Mouse (Mus musculus): ENCODE measurements around the gene Magea3. TPM values are rescaled to one million over a fixed set of nuclear protein-coding genes. Genes with fewer than 3 reads are reported as not detected.
"Not testable (repeated sequence)": the region's sequence is repeated elsewhere in the genome, so short reads cannot be mapped to it uniquely, and the experiment has no call there.

Magea3 gene
- not detected in 2 replicates for polyA plus RNA-seq (2016; fragmentation: Nextera tagmentation; extraction: Ambion mirVana)

DNA sequence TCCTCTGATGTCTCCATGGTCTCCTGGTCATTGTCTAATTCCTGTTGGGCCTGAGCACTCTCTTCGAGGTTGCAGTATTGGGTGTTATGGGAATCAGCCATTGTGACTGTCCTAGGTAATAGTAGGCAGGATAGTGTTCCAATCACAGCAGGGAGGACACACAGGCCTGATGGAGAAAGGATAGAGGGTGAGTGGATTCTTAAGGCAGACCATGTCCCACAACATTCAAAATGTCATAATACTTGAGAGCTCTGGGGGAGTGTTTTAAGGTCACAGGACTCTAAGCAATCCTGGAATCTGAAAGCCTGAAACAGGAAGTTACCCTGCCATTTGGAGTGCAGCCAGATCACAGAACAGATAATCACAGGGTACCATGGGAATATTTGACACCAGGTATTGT, at the start of gene Magea3:
Gene Magea3, minus strand, starts transcription at position 101 of the 400 bp plus-strand sequence.
- 80% methylated on average over 1 of the region's 1 CpGs for WGBS
- not testable (repeated sequence) for H3K27ac ChIP-seq; H3K9me3 ChIP-seq; H3K4me1 ChIP-seq (replicated peaks); DNase-seq (ENCODE audit: low spot score); H3K4me3 ChIP-seq; H3K36me3 ChIP-seq; H3K27me3 ChIP-seq (ENCODE audit: insufficient read depth, poor library complexity, severe bottlenecking)

GRCm38 (mm10) chrX:154995750-154996149, 46.4 kb upstream of the Magea3 start, which contains the start of gene Magea8:
Gene Magea8, minus strand, starts transcription at chrX:154995850.
- H3K9me3 ChIP-seq; H3K27me3 ChIP-seq (ENCODE audit: insufficient read depth, poor library complexity, severe bottlenecking); DNase-seq (ENCODE audit: low spot score); H3K36me3 ChIP-seq; H3K4me1 ChIP-seq (replicated peaks); H3K4me3 ChIP-seq; H3K27ac ChIP-seq: not testable (repeated sequence)
- 89% methylated on average over 11 of the region's 11 CpGs for WGBS

GRCm38 (mm10) chrX:154935887-154936286, 13.4 kb downstream of the Magea3 start, which contains the start of gene Magea6:
Gene Magea6, minus strand, starts transcription at chrX:154935987.
- not testable (repeated sequence) for H3K27ac ChIP-seq; DNase-seq (ENCODE audit: low spot score); H3K27me3 ChIP-seq (ENCODE audit: insufficient read depth, poor library complexity, severe bottlenecking); H3K4me3 ChIP-seq; H3K9me3 ChIP-seq; H3K4me1 ChIP-seq (replicated peaks); H3K36me3 ChIP-seq
- WGBS = 79% methylated on average over 1 of the region's 1 CpGs

Other genes starting within 250 kb of the Magea3 start
- gene Cldn34b1, start 59.2 kb downstream of the Magea3 start, polyA plus RNA-seq (2016; fragmentation: Nextera tagmentation; extraction: Ambion mirVana) = not detected in 2 replicates
- gene Magea6, start 13.5 kb downstream of the Magea3 start, polyA plus RNA-seq (2016; fragmentation: Nextera tagmentation; extraction: Ambion mirVana) = not detected in 2 replicates
- gene Magea8, start 46.3 kb upstream of the Magea3 start, polyA plus RNA-seq (2016; fragmentation: Nextera tagmentation; extraction: Ambion mirVana) = not detected in 2 replicates
- not detected in 2 replicates for gene Magea5, start 113.6 kb upstream of the Magea3 start, polyA plus RNA-seq (2016; fragmentation: Nextera tagmentation; extraction: Ambion mirVana)
- gene Magea1, start 140.3 kb upstream of the Magea3 start, polyA plus RNA-seq (2016; fragmentation: Nextera tagmentation; extraction: Ambion mirVana) = not detected in 2 replicates
- not detected in 2 replicates for gene Magea2, start 144.2 kb upstream of the Magea3 start, polyA plus RNA-seq (2016; fragmentation: Nextera tagmentation; extraction: Ambion mirVana)
- not detected in 2 replicates for gene Cldn34b2, start 178.9 kb upstream of the Magea3 start, polyA plus RNA-seq (2016; fragmentation: Nextera tagmentation; extraction: Ambion mirVana)

Data from hindbrain, embryonic 10.5 days (tissue).